Mouse (Mus musculus) Muller cell, postnatal 12 days (primary cell): ENCODE measurements at regions not wholly inside any gene's neighbourhood (a gene's known extent, or its start where the extent isn't known, plus 50 kb on each side); places are given as distances from the start of the nearest gene placed in this dataset.

Experiments used
- DNase-seq: peaks from one replicate; pipeline ENCODE4 v3.0.0-alpha.2; 2015; ENCODE audit errors: inconsistent ontology term

- DNase-seq, result no peak
These were observed 208.1 kb upstream of the Clint1 start for GRCm38 (mm10) chr11:45643629-45644325.

GRCm38 (mm10) chr11:45645815-45646214, 206.0 kb upstream of the Clint1 start:
- DNase-seq, result no peak

- DNase-seq, result no peak
These were observed 204.0 kb upstream of the Clint1 start for GRCm38 (mm10) chr11:45647888-45648287.

GRCm38 (mm10) chr11:45656260-45656659, 195.6 kb upstream of the Clint1 start:
- no peak for DNase-seq

GRCm38 (mm10) chr11:45670156-45670830, 181.6 kb upstream of the Clint1 start:
- peak; percentile 57 for DNase-seq

GRCm38 (mm10) chr11:45678666-45679292, 173.1 kb upstream of the Clint1 start:
- peak; percentile 59 for DNase-seq

GRCm38 (mm10) chr11:45679293-45679673, 172.6 kb upstream of the Clint1 start:
- DNase-seq, result no peak

GRCm38 (mm10) chr11:45685571-45685970, 166.3 kb upstream of the Clint1 start:
- no peak for DNase-seq

- DNase-seq, result no peak
These were observed 158.6 kb upstream of the Clint1 start for GRCm38 (mm10) chr11:45693206-45693605.

- no peak for DNase-seq
These were observed 150.3 kb upstream of the Clint1 start for GRCm38 (mm10) chr11:45701506-45701905.

- DNase-seq, result no peak
These were observed 148.9 kb upstream of the Clint1 start for GRCm38 (mm10) chr11:45702916-45703315.

- DNase-seq, result no peak
These were observed 147.4 kb upstream of the Clint1 start for GRCm38 (mm10) chr11:45704411-45704810.

GRCm38 (mm10) chr11:45718630-45719029, 133.2 kb upstream of the Clint1 start:
- DNase-seq, result no peak

GRCm38 (mm10) chr11:45719821-45720220, 132.0 kb upstream of the Clint1 start:
- DNase-seq, result no peak

- no peak for DNase-seq
These were observed 115.3 kb upstream of the Clint1 start for GRCm38 (mm10) chr11:45736561-45736960.

- DNase-seq, result no peak
These were observed 113.5 kb upstream of the Clint1 start for GRCm38 (mm10) chr11:45738331-45738730.

- DNase-seq, result no peak
These were observed 105.9 kb upstream of the Clint1 start for GRCm38 (mm10) chr11:45745941-45746340.

GRCm38 (mm10) chr11:45750249-45750648, 101.6 kb upstream of the Clint1 start:
- DNase-seq, result no peak

GRCm38 (mm10) chr11:45752237-45752636, 99.6 kb upstream of the Clint1 start:
- DNase-seq, result peak; percentile 42

- DNase-seq, result peak; percentile 41
These were observed 99.1 kb upstream of the Clint1 start for GRCm38 (mm10) chr11:45752791-45753190.

- peak; percentile 92 for DNase-seq
These were observed 84.8 kb upstream of the Clint1 start for GRCm38 (mm10) chr11:45767081-45767480.

- no peak for DNase-seq
These were observed 69.4 kb upstream of the Clint1 start for GRCm38 (mm10) chr11:45782435-45782834.

- DNase-seq, result peak; percentile 3
These were observed 66.0 kb upstream of the Clint1 start for GRCm38 (mm10) chr11:45785806-45786205.
